Mouse (Mus musculus): ENCODE data around the gene Sv2b. TPM values are rescaled to one million over a fixed set of nuclear protein-coding genes. Genes with fewer than 3 reads are reported as not detected.

The Sv2b gene
- total and polyA plus RNA-seq, 2 experiments: under 0.01 TPM; not detected in 1

DNA sequence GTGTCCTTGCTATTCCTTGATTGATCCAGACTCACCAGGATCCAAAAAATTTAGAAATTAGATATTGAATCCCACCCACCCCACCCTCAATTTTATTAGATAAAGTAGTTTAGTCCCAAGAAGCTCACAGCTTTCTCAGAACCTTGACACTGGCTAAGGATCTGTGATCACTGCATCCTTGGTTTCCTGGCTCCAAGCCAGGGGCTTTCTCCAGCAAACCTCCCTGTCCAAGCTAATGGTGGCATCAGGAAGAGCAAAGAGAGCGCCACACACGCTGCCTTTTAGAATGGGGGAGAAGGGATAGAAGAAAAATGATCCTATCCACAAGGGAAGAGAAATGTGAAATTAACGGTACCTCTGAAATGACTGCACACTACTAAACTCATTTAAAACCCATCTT is 141.6 kb downstream of the Sv2b start:
- no peaks in the 10 kb centered on the region for H3K36me3 ChIP-seq (ENCODE audit: control insufficient read depth, insufficient read depth, low read length)
- H3K4me1 ChIP-seq (ENCODE audit: control insufficient read depth, insufficient read depth, low read length): no peaks in the 10 kb centered on the region
- no peak for DNase-seq (ENCODE audit: extremely low read depth, low read depth, low spot score)
- WGBS: 85% methylated on average over 3 of the region's 3 CpGs
- no peak overlapping the region for H3K4me3 ChIP-seq (ENCODE audit: insufficient read depth, low read depth, low read length)
- H3K79me2 ChIP-seq (ENCODE audit: control insufficient read depth, insufficient read depth, low read length): no peaks in the 10 kb centered on the region
- H3K9ac ChIP-seq (ENCODE audit: low read depth, low read length): no peak overlapping the region
- H3K27ac ChIP-seq (replicated peaks; ENCODE audit: insufficient read depth, low read depth, low read length): no peak overlapping the region
- no peaks in the 10 kb centered on the region for H3K27me3 ChIP-seq (ENCODE audit: control insufficient read depth, insufficient read depth, low read length)
- TF ChIP-seq POLR2A (IDR thresholded peaks at IDR 0.05; ENCODE audit: extremely low read depth, insufficient read depth, low read length) (no peak), CTCF (IDR thresholded peaks at IDR 0.05; ENCODE audit: low read depth, low read length) (no peak)

DNA sequence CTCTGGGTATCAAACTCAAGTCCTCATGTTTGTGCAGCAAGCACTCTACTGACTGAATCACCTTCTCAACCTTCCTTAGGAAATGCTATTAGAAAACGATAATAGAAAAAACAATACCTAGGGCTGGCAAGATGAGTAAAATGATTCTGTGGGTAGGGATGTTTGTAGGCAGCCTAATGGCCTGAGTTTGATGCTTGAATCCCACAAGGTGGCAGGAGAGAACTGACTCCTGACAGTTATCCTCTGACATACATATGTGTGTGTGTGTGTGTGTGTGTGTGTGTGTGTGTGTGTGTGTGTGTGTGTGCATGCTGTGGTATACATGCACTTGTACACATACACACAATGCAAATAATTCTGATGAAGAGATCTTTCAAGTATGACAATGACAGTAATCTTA is 161.9 kb downstream of the Sv2b start:
- no peak for DNase-seq (ENCODE audit: extremely low read depth, low read depth, low spot score)
- Histone ChIP-seq H3K4me3 (ENCODE audit: insufficient read depth, low read depth, low read length) (no peak overlapping the region), H3K27me3 (ENCODE audit: control insufficient read depth, insufficient read depth, low read length) (no peaks in the 10 kb centered on the region), H3K79me2 (ENCODE audit: control insufficient read depth, insufficient read depth, low read length) (no peaks in the 10 kb centered on the region), H3K27ac (replicated peaks; ENCODE audit: insufficient read depth, low read depth, low read length) (no peak overlapping the region), H3K36me3 (ENCODE audit: control insufficient read depth, insufficient read depth, low read length) (no peaks in the 10 kb centered on the region), H3K4me1 (ENCODE audit: control insufficient read depth, insufficient read depth, low read length) (no peaks in the 10 kb centered on the region), H3K9ac (ENCODE audit: low read depth, low read length) (no peak overlapping the region)
- TF ChIP-seq CTCF (IDR thresholded peaks at IDR 0.05; ENCODE audit: low read depth, low read length) (no peak), POLR2A (IDR thresholded peaks at IDR 0.05; ENCODE audit: extremely low read depth, insufficient read depth, low read length) (no peak)
- WGBS: 88% methylated on average over 1 of the region's 1 CpGs

DNA sequence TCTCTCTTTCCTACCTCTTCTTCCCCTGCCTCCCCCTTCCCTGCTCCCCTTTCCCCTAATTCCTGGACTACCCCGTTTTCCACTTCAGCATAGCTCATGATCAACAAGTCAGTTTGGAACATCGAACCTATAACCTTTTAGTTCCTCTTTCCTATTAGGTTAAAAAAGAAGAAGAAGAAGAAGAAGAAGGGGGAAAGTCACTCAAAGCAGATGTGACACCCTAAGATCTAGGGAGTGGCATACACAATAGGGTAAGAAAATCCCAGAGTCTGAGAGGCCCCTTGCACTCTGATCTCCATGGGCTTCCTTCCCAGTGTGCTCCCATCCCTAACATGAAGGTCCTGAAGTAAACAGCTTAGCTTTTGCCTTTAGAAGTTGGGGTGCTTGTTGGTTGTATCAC is 166.3 kb downstream of the Sv2b start:
- no peaks in the 10 kb centered on the region for H3K79me2 ChIP-seq (ENCODE audit: control insufficient read depth, insufficient read depth, low read length)
- TF ChIP-seq CTCF (IDR thresholded peaks at IDR 0.05; ENCODE audit: low read depth, low read length): no peak
- TF ChIP-seq POLR2A (IDR thresholded peaks at IDR 0.05; ENCODE audit: extremely low read depth, insufficient read depth, low read length): no peak
- no peak overlapping the region for H3K27ac ChIP-seq (replicated peaks; ENCODE audit: insufficient read depth, low read depth, low read length)
- 40% methylated on average over 2 of the region's 2 CpGs for WGBS
- DNase-seq (ENCODE audit: extremely low read depth, low read depth, low spot score): no peak
- H3K4me3 ChIP-seq (ENCODE audit: insufficient read depth, low read depth, low read length): no peak overlapping the region
- no peaks in the 10 kb centered on the region for H3K36me3 ChIP-seq (ENCODE audit: control insufficient read depth, insufficient read depth, low read length)
- no peak overlapping the region for H3K9ac ChIP-seq (ENCODE audit: low read depth, low read length)
- H3K4me1 ChIP-seq (ENCODE audit: control insufficient read depth, insufficient read depth, low read length): no peaks in the 10 kb centered on the region
- H3K27me3 ChIP-seq (ENCODE audit: control insufficient read depth, insufficient read depth, low read length): no peaks in the 10 kb centered on the region; the same call in 1 of the 2 replicates

DNA sequence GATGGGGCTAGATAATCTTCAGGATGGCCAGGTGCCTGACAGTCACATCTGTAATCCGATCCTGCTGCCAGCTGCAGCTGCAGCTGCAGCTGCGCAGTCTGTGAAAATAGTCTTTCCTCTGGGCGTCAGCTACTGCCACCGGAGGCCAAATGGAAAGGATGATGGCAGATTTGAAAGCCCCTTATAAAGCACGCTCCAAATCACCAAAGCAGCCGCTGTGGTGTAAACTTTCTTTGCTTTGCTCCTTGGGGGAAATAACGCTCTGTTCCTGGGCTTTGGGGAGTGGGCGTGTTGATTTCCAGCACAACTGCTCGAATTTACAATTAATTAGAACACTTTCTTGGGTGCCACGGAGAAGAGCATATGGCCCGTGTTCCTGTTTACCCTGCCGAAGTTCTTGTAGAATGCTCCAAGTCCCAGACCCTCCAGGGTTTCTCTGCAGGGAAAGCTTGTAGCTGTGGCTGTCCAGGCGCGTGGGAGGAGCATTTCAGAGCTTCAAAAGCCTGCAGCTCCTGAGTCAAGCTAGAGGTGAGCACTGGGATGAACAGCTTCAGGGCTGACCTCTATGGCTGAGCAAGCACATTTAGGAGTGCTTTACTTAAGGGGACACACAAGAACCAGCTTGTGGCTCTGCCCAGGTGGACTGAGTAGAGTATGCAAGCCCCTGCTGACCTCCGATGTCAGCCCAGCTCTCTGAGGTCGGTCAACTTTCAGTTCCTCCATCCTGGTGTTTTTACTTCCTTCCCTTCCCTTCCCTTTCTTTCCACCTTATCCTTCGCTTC is 167.0 kb downstream of the Sv2b start:
- H3K4me3 ChIP-seq (ENCODE audit: insufficient read depth, low read depth, low read length): no peak overlapping the region
- 10% methylated on average over 17 of the region's 17 CpGs for WGBS

DNA sequence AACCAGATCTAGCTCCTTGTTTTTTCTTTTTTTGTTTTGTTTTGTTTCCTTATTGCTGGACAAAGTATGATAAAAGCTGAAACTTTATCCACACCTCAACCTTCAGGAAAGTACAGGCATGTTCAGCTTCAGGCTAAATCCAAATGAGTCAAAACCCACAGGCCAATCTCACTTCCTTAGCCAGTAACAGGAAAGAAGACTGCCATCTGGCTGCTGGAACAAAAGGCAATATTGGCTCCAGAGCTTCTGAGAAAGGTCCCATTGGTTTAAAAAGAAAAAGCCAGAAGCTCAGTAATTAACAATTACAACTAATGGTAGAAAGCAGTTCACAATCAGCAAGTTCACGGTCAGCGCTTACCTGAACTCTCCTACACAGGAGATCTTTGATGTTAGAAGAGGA is 169.8 kb downstream of the Sv2b start:
- H3K27ac ChIP-seq (replicated peaks; ENCODE audit: insufficient read depth, low read depth, low read length): no peak overlapping the region
- no peaks in the 10 kb centered on the region for H3K79me2 ChIP-seq (ENCODE audit: control insufficient read depth, insufficient read depth, low read length)
- WGBS: 100% methylated on average over 2 of the region's 2 CpGs
- H3K36me3 ChIP-seq (ENCODE audit: control insufficient read depth, insufficient read depth, low read length): no peaks in the 10 kb centered on the region
- H3K4me3 ChIP-seq (ENCODE audit: insufficient read depth, low read depth, low read length): no peak overlapping the region
- no peaks in the 10 kb centered on the region for H3K4me1 ChIP-seq (ENCODE audit: control insufficient read depth, insufficient read depth, low read length)
- TF ChIP-seq POLR2A (IDR thresholded peaks at IDR 0.05; ENCODE audit: extremely low read depth, insufficient read depth, low read length) (no peak), CTCF (IDR thresholded peaks at IDR 0.05; ENCODE audit: low read depth, low read length) (no peak)
- H3K9ac ChIP-seq (ENCODE audit: low read depth, low read length): no peak overlapping the region
- no peak for DNase-seq (ENCODE audit: extremely low read depth, low read depth, low spot score)
- H3K27me3 ChIP-seq (ENCODE audit: control insufficient read depth, insufficient read depth, low read length): no peaks in the 10 kb centered on the region; the same call in 1 of the 2 replicates

More for the DNA sequence above, 167.0 kb downstream of the Sv2b start:
- Histone ChIP-seq H3K27me3 (ENCODE audit: control insufficient read depth, insufficient read depth, low read length) (no peaks in the 10 kb centered on the region; the same call in 1 of the 2 replicates), H3K4me1 (ENCODE audit: control insufficient read depth, insufficient read depth, low read length) (no peaks in the 10 kb centered on the region), H3K9ac (ENCODE audit: low read depth, low read length) (no peak overlapping the region), H3K36me3 (ENCODE audit: control insufficient read depth, insufficient read depth, low read length) (no peaks in the 10 kb centered on the region), H3K27ac (replicated peaks; ENCODE audit: insufficient read depth, low read depth, low read length) (no peak overlapping the region), H3K79me2 (ENCODE audit: control insufficient read depth, insufficient read depth, low read length) (no peaks in the 10 kb centered on the region)
- no peak for DNase-seq (ENCODE audit: extremely low read depth, low read depth, low spot score)
- no peak for TF ChIP-seq CTCF (IDR thresholded peaks at IDR 0.05; ENCODE audit: low read depth, low read length)
- TF ChIP-seq POLR2A (IDR thresholded peaks at IDR 0.05; ENCODE audit: extremely low read depth, insufficient read depth, low read length): no peak

Measured in liver, adult 2 months (tissue).